Mouse (Mus musculus): ENCODE measurements around the gene Lyst. TPM values are rescaled to one million over a fixed set of nuclear protein-coding genes. Genes with fewer than 3 reads are reported as not detected.

Lyst gene
- polyA plus RNA-seq, 1 experiment from 2014 or later, result 3.2 TPM

GRCm38 (mm10) chr13:13621456-13621855 is 31.3 kb downstream of the Lyst start:
- Histone ChIP-seq H3K4me1 (ENCODE audit: insufficient read depth, low read length) (no peaks in the 10 kb centered on the region), H3K4me2 (replicated peaks; ENCODE audit: low read depth, low read length) (no peak overlapping the region), H3K27me3 (ENCODE audit: insufficient read depth, low read length) (no peaks in the 10 kb centered on the region), H3K27ac (ENCODE audit: low read length) (no peak overlapping the region), H3K36me3 (ENCODE audit: insufficient read depth, low read length) (0 out of 2 replicates have a peak, but pooled peaks cover 11% of the 10 kb centered on the region), H3K4me3 (ENCODE audit: low read length) (no peak overlapping the region), H3K9ac (replicated peaks; ENCODE audit: low read length) (no peak overlapping the region), H3K9me3 (ENCODE audit: low read length) (no peaks in the 10 kb centered on the region)
- no peak for ATAC-seq (ENCODE audit: low FRiP score, low TSS enrichment)
- 87% methylated on average over 5 of the region's 5 CpGs for WGBS

DNA sequence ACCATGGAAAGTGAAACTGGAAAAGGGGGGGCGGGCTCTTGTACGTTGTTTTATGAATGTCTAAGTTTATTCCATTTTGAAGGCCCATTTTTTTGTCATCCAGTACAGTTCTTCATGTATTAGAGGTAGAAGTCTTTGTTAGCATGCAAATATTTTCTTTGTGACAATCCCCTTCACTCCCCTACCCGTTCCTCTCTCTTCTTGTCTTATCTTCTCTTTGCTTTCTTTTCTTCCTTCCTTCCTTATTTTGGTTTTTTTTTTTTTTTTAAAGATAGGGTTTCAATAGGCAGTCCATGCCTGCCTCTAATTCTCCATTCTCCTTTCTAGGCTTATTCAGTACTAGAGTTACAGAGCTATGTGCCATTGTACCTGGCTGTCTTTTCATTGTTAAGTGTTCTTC is 32.4 kb downstream of the Lyst start:
- Histone ChIP-seq H3K27ac (ENCODE audit: low read length) (no peak overlapping the region), H3K4me2 (replicated peaks; ENCODE audit: low read depth, low read length) (no peak overlapping the region), H3K9me3 (ENCODE audit: low read length) (no peaks in the 10 kb centered on the region), H3K27me3 (ENCODE audit: insufficient read depth, low read length) (no peaks in the 10 kb centered on the region), H3K36me3 (ENCODE audit: insufficient read depth, low read length) (0 out of 2 replicates have a peak, but pooled peaks cover 4% of the 10 kb centered on the region), H3K4me3 (ENCODE audit: low read length) (no peak overlapping the region), H3K4me1 (ENCODE audit: insufficient read depth, low read length) (no peaks in the 10 kb centered on the region), H3K9ac (replicated peaks; ENCODE audit: low read length) (no peak overlapping the region)
- ATAC-seq (ENCODE audit: low FRiP score, low TSS enrichment), result no peak
- 87% methylated on average over 3 of the region's 3 CpGs for WGBS

GRCm38 (mm10) chr13:13633746-13634145 is 43.5 kb downstream of the Lyst start:
- Histone ChIP-seq H3K4me2 (replicated peaks; ENCODE audit: low read depth, low read length) (no peak overlapping the region), H3K36me3 (ENCODE audit: insufficient read depth, low read length) (0 out of 2 replicates have a peak, but pooled peaks cover 10% of the 10 kb centered on the region), H3K9me3 (ENCODE audit: low read length) (no peaks in the 10 kb centered on the region), H3K27me3 (ENCODE audit: insufficient read depth, low read length) (no peaks in the 10 kb centered on the region), H3K27ac (ENCODE audit: low read length) (no peak overlapping the region), H3K4me3 (ENCODE audit: low read length) (no peak overlapping the region), H3K4me1 (ENCODE audit: insufficient read depth, low read length) (no peaks in the 10 kb centered on the region), H3K9ac (replicated peaks; ENCODE audit: low read length) (no peak overlapping the region)
- 85% methylated on average over 1 of the region's 1 CpGs for WGBS
- no peak for ATAC-seq (ENCODE audit: low FRiP score, low TSS enrichment)

GRCm38 (mm10) chr13:13634706-13635105 is 44.5 kb downstream of the Lyst start:
- Histone ChIP-seq H3K27ac (ENCODE audit: low read length) (no peak overlapping the region), H3K9me3 (ENCODE audit: low read length) (no peaks in the 10 kb centered on the region), H3K36me3 (ENCODE audit: insufficient read depth, low read length) (0 out of 2 replicates have a peak, but pooled peaks cover 10% of the 10 kb centered on the region), H3K4me3 (ENCODE audit: low read length) (no peak overlapping the region), H3K9ac (replicated peaks; ENCODE audit: low read length) (no peak overlapping the region), H3K4me2 (replicated peaks; ENCODE audit: low read depth, low read length) (no peak overlapping the region), H3K4me1 (ENCODE audit: insufficient read depth, low read length) (no peaks in the 10 kb centered on the region), H3K27me3 (ENCODE audit: insufficient read depth, low read length) (no peaks in the 10 kb centered on the region)
- 73% methylated on average over 7 of the region's 7 CpGs for WGBS
- no peak for ATAC-seq (ENCODE audit: low FRiP score, low TSS enrichment)

DNA sequence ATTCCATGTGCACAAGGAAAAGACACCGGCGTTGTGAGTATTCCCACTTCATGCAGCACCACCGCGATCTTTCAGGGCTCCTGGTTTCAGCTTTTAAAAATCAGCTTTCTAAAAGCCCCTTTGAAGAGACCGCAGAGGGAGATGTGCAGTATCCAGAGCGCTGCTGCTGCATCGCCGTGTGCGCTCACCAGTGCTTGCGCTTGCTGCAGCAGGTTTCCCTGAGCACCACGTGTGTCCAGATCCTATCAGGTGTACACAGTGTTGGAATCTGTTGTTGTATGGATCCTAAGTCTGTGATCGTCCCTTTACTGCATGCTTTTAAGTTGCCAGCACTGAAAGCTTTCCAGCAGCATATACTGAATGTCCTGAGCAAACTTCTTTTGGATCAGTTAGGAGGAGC is 45.0 kb downstream of the Lyst start:
- Histone ChIP-seq H3K4me2 (replicated peaks; ENCODE audit: low read depth, low read length) (no peak overlapping the region), H3K9ac (replicated peaks; ENCODE audit: low read length) (no peak overlapping the region), H3K27ac (ENCODE audit: low read length) (no peak overlapping the region), H3K9me3 (ENCODE audit: low read length) (no peaks in the 10 kb centered on the region), H3K36me3 (ENCODE audit: insufficient read depth, low read length) (0 out of 2 replicates have a peak, but pooled peaks cover 10% of the 10 kb centered on the region), H3K27me3 (ENCODE audit: insufficient read depth, low read length) (no peaks in the 10 kb centered on the region), H3K4me1 (ENCODE audit: insufficient read depth, low read length) (no peaks in the 10 kb centered on the region), H3K4me3 (ENCODE audit: low read length) (no peak overlapping the region)
- ATAC-seq (ENCODE audit: low FRiP score, low TSS enrichment), result no peak
- 78% methylated on average over 12 of the region's 12 CpGs for WGBS

GRCm38 (mm10) chr13:13637577-13637976 is 47.4 kb downstream of the Lyst start:
- Histone ChIP-seq H3K9me3 (ENCODE audit: low read length) (no peaks in the 10 kb centered on the region), H3K27me3 (ENCODE audit: insufficient read depth, low read length) (no peaks in the 10 kb centered on the region), H3K4me1 (ENCODE audit: insufficient read depth, low read length) (no peaks in the 10 kb centered on the region), H3K36me3 (ENCODE audit: insufficient read depth, low read length) (0 out of 2 replicates have a peak, but pooled peaks cover 10% of the 10 kb centered on the region), H3K4me2 (replicated peaks; ENCODE audit: low read depth, low read length) (no peak overlapping the region), H3K4me3 (ENCODE audit: low read length) (no peak overlapping the region), H3K9ac (replicated peaks; ENCODE audit: low read length) (no peak overlapping the region), H3K27ac (ENCODE audit: low read length) (no peak overlapping the region)
- ATAC-seq (ENCODE audit: low FRiP score, low TSS enrichment), result no peak
- WGBS, result 70% methylated on average over 3 of the region's 3 CpGs

GRCm38 (mm10) chr13:13637981-13638380 is 47.8 kb downstream of the Lyst start:
- Histone ChIP-seq H3K9ac (replicated peaks; ENCODE audit: low read length) (no peak overlapping the region), H3K27me3 (ENCODE audit: insufficient read depth, low read length) (no peaks in the 10 kb centered on the region), H3K9me3 (ENCODE audit: low read length) (no peaks in the 10 kb centered on the region), H3K36me3 (ENCODE audit: insufficient read depth, low read length) (0 out of 2 replicates have a peak, but pooled peaks cover 10% of the 10 kb centered on the region), H3K4me2 (replicated peaks; ENCODE audit: low read depth, low read length) (no peak overlapping the region), H3K4me1 (ENCODE audit: insufficient read depth, low read length) (no peaks in the 10 kb centered on the region), H3K4me3 (ENCODE audit: low read length) (no peak overlapping the region), H3K27ac (ENCODE audit: low read length) (no peak overlapping the region)
- ATAC-seq (ENCODE audit: low FRiP score, low TSS enrichment), result no peak
- 71% methylated on average over 6 of the region's 6 CpGs for WGBS

- WGBS, result 75% methylated on average over 4 of the region's 4 CpGs
- Histone ChIP-seq H3K27me3 (ENCODE audit: insufficient read depth, low read length) (no peaks in the 10 kb centered on the region), H3K27ac (ENCODE audit: low read length) (no peak overlapping the region), H3K4me1 (ENCODE audit: insufficient read depth, low read length) (no peaks in the 10 kb centered on the region), H3K36me3 (ENCODE audit: insufficient read depth, low read length) (0 out of 2 replicates have a peak, but pooled peaks cover 10% of the 10 kb centered on the region), H3K4me3 (ENCODE audit: low read length) (no peak overlapping the region), H3K9ac (replicated peaks; ENCODE audit: low read length) (no peak overlapping the region), H3K9me3 (ENCODE audit: low read length) (no peaks in the 10 kb centered on the region), H3K4me2 (replicated peaks; ENCODE audit: low read depth, low read length) (no peak overlapping the region)
- no peak for ATAC-seq (ENCODE audit: low FRiP score, low TSS enrichment)
Measured at GRCm38 (mm10) chr13:13638725-13639124, 48.5 kb downstream of the Lyst start.

DNA sequence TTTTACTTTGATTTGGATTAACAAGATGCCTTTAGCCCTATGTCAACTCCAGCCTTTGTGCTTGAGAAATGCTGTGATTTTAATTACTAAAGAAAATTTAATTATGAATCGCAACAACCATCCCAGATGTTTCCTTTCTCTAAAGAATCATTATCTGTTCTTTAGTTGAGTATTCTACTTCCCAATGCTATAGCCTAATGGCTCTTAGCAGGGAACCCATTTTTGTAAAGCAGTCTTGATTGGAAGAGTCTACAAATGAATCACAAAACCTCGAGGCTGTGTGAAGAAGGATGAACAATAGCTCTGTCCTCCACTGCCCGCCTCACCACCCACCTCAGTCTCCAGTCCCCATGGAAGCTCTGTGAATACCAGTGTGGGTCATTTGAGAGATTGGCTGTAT is 57.1 kb downstream of the Lyst start:
- Histone ChIP-seq H3K9me3 (ENCODE audit: low read length) (no peaks in the 10 kb centered on the region), H3K4me1 (ENCODE audit: insufficient read depth, low read length) (no peaks in the 10 kb centered on the region), H3K27me3 (ENCODE audit: insufficient read depth, low read length) (no peaks in the 10 kb centered on the region), H3K4me2 (replicated peaks; ENCODE audit: low read depth, low read length) (no peak overlapping the region), H3K36me3 (ENCODE audit: insufficient read depth, low read length) (no peaks in the 10 kb centered on the region), H3K4me3 (ENCODE audit: low read length) (no peak overlapping the region), H3K27ac (ENCODE audit: low read length) (no peak overlapping the region), H3K9ac (replicated peaks; ENCODE audit: low read length) (no peak overlapping the region)
- ATAC-seq (ENCODE audit: low FRiP score, low TSS enrichment), result no peak
- 80% methylated on average over 3 of the region's 3 CpGs for WGBS

DNA sequence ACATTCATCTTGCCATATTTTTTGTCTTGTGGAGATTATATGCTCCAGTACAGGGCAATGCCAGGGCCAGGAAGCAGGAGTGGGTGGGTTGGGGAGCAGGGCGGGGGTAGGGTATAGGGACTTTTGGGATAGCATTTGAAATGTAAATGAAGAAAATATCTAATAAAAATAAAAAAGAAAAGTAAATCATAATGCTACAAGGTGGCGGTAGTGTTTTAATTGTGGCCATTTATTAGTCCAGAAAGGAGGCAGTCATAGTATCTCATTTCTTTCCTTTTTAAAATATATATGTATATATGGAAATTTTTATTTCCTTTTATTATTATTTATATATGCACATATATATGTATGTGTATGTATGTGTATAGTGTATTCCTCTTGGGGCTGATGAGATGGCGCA is 65.3 kb downstream of the Lyst start:
- over 99% methylated on average over 3 of the region's 3 CpGs for WGBS
- Histone ChIP-seq H3K9ac (replicated peaks; ENCODE audit: low read length) (no peak overlapping the region), H3K36me3 (ENCODE audit: insufficient read depth, low read length) (0 out of 2 replicates have a peak, but pooled peaks cover 4% of the 10 kb centered on the region), H3K4me2 (replicated peaks; ENCODE audit: low read depth, low read length) (no peak overlapping the region), H3K27ac (ENCODE audit: low read length) (no peak overlapping the region), H3K9me3 (ENCODE audit: low read length) (no peaks in the 10 kb centered on the region), H3K4me3 (ENCODE audit: low read length) (no peak overlapping the region), H3K27me3 (ENCODE audit: insufficient read depth, low read length) (no peaks in the 10 kb centered on the region), H3K4me1 (ENCODE audit: insufficient read depth, low read length) (no peaks in the 10 kb centered on the region)
- no peak for ATAC-seq (ENCODE audit: low FRiP score, low TSS enrichment)
